Mouse (Mus musculus): ENCODE results near the gene Tiam1. TPM values are rescaled to one million over a fixed set of nuclear protein-coding genes. Genes with fewer than 3 reads are reported as not detected.

The Tiam1 gene
- polyA plus RNA-seq, 1 experiment from 2014 or later = 45.9 TPM

DNA sequence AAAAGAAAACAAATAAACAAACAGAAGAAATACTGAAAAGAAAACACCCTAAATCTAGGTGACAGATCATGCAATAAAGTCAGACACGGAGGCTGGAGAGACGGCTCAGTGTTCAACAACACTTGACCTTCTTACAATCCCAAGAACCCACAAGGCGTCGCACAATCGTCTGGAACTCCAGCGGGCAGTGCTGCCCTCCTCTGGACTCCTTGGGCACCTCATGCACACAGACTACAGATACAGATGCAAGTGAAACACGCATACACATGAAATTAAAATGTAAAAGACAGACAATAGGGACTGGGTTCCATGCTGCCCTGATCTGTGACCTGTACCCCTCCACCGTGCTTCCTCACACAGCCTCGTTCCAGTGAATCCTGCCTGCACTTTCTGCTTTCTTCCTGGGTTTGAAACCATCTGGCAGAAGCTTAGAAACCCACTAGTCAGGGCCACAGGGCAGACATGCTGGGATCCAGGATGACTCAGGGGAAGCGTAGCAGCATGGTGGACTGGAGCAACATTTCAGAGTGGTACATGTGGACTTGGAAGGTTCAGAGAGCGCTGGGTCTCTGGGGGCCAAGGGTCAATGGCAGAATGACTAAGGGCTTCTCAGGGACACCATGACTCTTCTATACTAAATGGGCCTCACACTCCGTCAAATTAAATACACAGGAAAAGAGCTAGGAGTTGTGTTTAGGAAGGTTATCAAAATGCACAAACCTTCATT, 240.8 kb downstream of the Tiam1 start:
- Histone ChIP-seq H3K4me2 (no peak overlapping the region), H3K27ac (no peak overlapping the region), H3K9ac (no peak overlapping the region), H3K4me3 (no peak overlapping the region), H3K36me3 (peaks cover 6% of the 10 kb centered on the region; the same call in 1 of the 2 replicates), H3K9me3 (no peaks in the 10 kb centered on the region), H3K4me1 (peaks cover 20% of the 10 kb centered on the region), H3K27me3 (no peaks in the 10 kb centered on the region)
- ATAC-seq (ENCODE audit: insufficient number of reproducible peaks, insufficient read depth, low FRiP score, low TSS enrichment, low read depth) = no peak
- 94% methylated on average over 12 of the region's 12 CpGs for WGBS

DNA sequence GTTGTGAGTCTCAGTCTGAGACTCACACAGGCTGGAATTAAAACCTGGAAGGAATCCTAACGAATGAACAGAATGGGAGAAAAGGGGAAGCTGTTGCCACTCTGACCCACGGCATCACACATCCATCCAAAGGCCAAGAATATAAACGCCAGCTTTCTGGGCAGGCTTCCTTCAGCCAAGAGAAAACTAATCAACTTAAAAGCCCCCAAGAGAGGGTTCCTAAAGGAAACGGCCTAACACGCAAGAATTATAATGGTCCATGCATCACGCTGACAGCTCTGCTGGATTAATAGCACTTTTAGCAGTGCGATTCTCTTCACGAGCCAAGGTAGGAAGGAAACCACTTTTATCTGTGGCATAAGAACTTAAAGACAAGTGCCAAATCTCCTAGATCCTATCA, 242.9 kb downstream of the Tiam1 start:
- peaks cover 12% of the 10 kb centered on the region for H3K4me1 ChIP-seq
- no peak overlapping the region for H3K4me2 ChIP-seq
- H3K27me3 ChIP-seq = no peaks in the 10 kb centered on the region
- no peak overlapping the region for H3K9ac ChIP-seq
- no peak for ATAC-seq (ENCODE audit: insufficient number of reproducible peaks, insufficient read depth, low FRiP score, low TSS enrichment, low read depth)
- H3K4me3 ChIP-seq = no peak overlapping the region
- peaks cover 18% of the 10 kb centered on the region for H3K36me3 ChIP-seq
- 68% methylated on average over 8 of the region's 8 CpGs for WGBS
- no peaks in the 10 kb centered on the region for H3K9me3 ChIP-seq
- H3K27ac ChIP-seq = no peak overlapping the region

DNA sequence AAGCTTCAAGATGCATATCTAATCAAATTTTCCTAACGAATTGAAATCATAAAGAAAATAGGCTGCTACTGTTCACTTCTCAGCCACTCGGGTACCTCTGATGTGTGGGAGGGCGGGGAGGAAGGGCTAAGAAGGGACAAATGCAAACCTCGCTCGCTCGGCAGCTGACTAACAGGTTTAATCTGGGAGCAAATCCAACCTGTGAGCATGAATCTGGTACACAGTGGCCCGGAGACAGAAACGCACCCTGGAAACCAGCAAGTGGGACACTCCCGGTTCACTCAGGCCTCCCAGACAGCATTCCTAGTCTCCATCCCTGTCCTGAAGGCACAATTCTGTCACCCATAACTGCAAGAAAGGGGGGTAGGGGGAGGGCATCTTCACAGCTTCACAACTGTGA, 244.4 kb downstream of the Tiam1 start:
- no peak for ATAC-seq (ENCODE audit: insufficient number of reproducible peaks, insufficient read depth, low FRiP score, low TSS enrichment, low read depth)

DNA sequence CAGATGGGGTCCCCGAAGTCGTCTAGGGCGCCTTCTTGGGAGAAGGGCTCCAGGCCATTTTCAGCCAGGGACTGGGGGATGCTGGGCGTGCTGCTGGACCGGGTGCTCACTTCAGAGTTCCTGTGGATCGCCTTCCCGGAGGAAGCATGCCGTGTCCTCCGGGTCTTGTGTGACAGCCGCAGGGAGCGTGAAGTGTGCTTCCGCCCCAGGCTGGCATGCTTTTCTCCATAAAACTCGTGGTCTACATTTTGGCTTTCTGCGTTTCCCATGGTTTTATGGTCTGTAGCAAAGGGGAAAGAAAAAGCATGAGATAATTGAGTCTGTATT, 245.3 kb downstream of the Tiam1 start:
- H3K36me3 ChIP-seq = peaks cover 23% of the 10 kb centered on the region
- ATAC-seq (ENCODE audit: insufficient number of reproducible peaks, insufficient read depth, low FRiP score, low TSS enrichment, low read depth) = no peak
- no peak overlapping the region for H3K4me2 ChIP-seq
- 86% methylated on average over 14 of the region's 14 CpGs for WGBS
- H3K27me3 ChIP-seq = no peaks in the 10 kb centered on the region
- H3K27ac ChIP-seq = no peak overlapping the region
- peaks cover 12% of the 10 kb centered on the region for H3K4me1 ChIP-seq
- H3K9ac ChIP-seq = no peak overlapping the region
- no peak overlapping the region for H3K4me3 ChIP-seq
- peaks cover 3% of the 10 kb centered on the region; the same call in 1 of the 2 replicates for H3K9me3 ChIP-seq

More for the DNA sequence above, 244.4 kb downstream of the Tiam1 start:
- WGBS = 46% methylated on average over 9 of the region's 9 CpGs
- Histone ChIP-seq H3K4me2 (no peak overlapping the region), H3K27ac (no peak overlapping the region), H3K27me3 (no peaks in the 10 kb centered on the region), H3K36me3 (peaks cover 18% of the 10 kb centered on the region), H3K4me1 (peaks cover 12% of the 10 kb centered on the region), H3K4me3 (no peak overlapping the region), H3K9me3 (no peaks in the 10 kb centered on the region), H3K9ac (no peak overlapping the region)

DNA sequence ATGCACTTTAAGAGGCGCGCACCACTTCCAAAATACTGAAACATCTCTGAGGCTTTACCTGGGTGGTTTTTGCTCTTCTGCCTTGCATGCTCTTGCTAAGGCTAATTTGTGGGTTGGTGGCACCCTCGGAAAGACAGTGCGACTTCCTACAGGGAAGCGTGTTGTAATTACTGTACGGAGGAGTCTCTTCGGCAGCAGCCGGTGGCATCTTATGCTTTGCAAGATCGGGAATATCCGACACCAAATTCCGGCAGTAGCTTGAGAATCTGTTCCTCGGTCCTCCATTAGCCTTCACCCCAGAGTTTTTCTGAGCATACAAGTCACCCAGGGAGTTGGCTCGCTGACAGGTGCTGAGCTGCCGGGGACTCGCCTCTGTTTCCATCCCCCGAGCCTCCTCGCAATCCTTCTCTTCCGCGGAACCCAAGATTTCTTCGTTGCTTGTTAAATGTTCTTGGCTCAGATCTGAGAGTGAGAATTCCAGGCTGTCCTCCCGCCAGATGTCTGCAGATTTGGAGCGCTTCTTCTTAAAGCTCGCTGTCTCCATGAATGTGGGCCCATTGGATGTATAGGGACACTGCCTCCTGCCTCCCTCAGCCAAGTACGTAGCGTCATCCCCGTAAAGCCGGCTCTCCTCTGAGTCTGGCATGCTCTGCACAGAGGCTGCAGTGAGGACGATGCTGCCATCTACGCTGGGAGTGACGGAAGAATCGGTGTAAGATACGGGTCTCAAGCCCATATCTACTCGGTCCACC, 245.8 kb downstream of the Tiam1 start:
- Histone ChIP-seq H3K9me3 (peaks cover 4% of the 10 kb centered on the region; the same call in 1 of the 2 replicates), H3K27ac (no peak overlapping the region), H3K4me2 (no peak overlapping the region), H3K9ac (no peak overlapping the region), H3K4me3 (no peak overlapping the region), H3K4me1 (peaks cover 12% of the 10 kb centered on the region), H3K27me3 (no peaks in the 10 kb centered on the region), H3K36me3 (peaks cover 23% of the 10 kb centered on the region)
- ATAC-seq (ENCODE audit: insufficient number of reproducible peaks, insufficient read depth, low FRiP score, low TSS enrichment, low read depth) = no peak
- 84% methylated on average over 33 of the region's 33 CpGs for WGBS

DNA sequence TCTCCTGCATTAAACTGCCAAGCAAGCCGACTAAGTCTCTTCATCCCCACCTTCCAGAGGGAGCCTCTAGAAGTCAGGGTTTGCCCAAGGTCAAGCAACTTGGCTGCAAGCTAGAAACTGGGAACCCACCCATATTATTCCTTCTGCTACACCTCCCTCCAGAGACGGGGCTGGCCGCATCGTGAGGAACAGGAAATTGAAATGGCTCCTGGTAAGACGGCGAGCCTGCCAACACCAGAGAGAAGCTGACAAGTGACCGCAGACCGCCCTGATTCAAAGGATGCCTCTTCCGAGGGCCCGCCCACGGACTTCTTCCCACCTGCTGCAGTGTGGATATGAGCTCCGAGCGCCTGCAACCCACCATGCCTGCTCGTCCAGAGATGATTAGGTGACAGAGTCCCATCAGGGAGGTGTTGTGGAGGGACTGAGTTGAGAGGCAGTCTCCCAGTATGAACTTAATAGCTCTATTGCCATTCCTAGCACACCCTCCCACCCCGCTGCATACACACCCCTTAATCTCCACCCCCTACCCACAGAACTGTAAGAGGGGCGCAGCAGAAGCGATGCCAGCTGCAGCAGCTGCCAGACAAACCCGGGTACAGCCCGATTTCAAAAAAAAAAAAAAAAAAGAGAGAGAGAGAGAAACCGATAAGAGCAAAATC, 246.6 kb downstream of the Tiam1 start:
- H3K27me3 ChIP-seq = no peaks in the 10 kb centered on the region
- no peak overlapping the region for H3K4me3 ChIP-seq
- 84% methylated on average over 20 of the region's 20 CpGs for WGBS
- no peak for ATAC-seq (ENCODE audit: insufficient number of reproducible peaks, insufficient read depth, low FRiP score, low TSS enrichment, low read depth)
- H3K4me2 ChIP-seq = no peak overlapping the region
- peaks cover 23% of the 10 kb centered on the region for H3K36me3 ChIP-seq
- H3K27ac ChIP-seq = no peak overlapping the region
- peaks cover 4% of the 10 kb centered on the region; the same call in 1 of the 2 replicates for H3K9me3 ChIP-seq
- H3K9ac ChIP-seq = no peak overlapping the region
- peaks cover 10% of the 10 kb centered on the region for H3K4me1 ChIP-seq

DNA sequence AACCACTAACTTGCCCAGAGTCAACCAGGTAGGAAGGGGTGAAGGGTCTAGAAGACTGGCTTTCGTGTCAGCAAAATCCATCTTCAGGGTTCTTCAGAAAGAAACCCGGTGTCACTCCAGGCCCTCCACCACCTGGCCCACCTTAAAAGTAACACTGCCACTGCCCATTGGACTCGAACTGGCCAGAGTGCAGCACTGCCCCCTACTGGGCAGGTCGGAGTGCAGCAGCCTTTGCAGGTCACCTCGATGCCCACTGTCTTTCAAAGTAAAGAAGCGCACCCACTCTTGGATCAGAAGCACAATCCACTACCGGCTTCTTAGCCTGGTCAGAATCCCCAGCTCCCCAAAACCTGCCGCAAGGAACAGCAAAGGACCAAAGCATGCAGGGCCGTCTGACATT, 247.2 kb downstream of the Tiam1 start:
- ATAC-seq (ENCODE audit: insufficient number of reproducible peaks, insufficient read depth, low FRiP score, low TSS enrichment, low read depth) = no peak

DNA sequence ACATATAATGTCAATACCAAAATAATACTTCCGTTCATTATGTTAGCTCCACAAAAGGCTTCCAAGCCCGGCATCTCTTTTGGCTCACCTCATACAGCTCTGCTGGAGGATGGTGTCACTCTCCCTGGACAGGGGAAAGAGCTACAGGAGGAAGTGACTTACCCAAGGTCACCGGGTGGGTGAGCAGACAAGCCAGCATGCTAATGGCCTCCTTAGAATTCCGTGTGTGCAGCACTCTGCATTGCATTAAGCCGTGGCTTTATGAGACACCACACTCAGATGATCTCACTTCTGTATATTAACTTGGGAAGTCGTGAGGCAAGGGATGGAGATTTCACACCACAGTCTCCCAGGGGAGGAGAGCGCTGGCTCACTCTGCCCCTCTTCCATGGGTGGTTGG, 248.3 kb downstream of the Tiam1 start:
- Histone ChIP-seq H3K9me3 (peaks cover 4% of the 10 kb centered on the region; the same call in 1 of the 2 replicates), H3K4me3 (no peak overlapping the region), H3K4me1 (peaks cover 17% of the 10 kb centered on the region), H3K27ac (no peak overlapping the region), H3K9ac (no peak overlapping the region), H3K27me3 (no peaks in the 10 kb centered on the region), H3K36me3 (peaks cover 23% of the 10 kb centered on the region), H3K4me2 (no peak overlapping the region)
- ATAC-seq (ENCODE audit: insufficient number of reproducible peaks, insufficient read depth, low FRiP score, low TSS enrichment, low read depth) = no peak
- WGBS = 77% methylated on average over 7 of the region's 7 CpGs

More for the DNA sequence above, 247.2 kb downstream of the Tiam1 start:
- H3K4me1 ChIP-seq = peaks cover 10% of the 10 kb centered on the region
- H3K9me3 ChIP-seq = peaks cover 4% of the 10 kb centered on the region; the same call in 1 of the 2 replicates
- no peak overlapping the region for H3K27ac ChIP-seq
- WGBS = 76% methylated on average over 9 of the region's 9 CpGs
- no peak overlapping the region for H3K4me3 ChIP-seq
- H3K9ac ChIP-seq = no peak overlapping the region
- no peak overlapping the region for H3K4me2 ChIP-seq
- peaks cover 23% of the 10 kb centered on the region for H3K36me3 ChIP-seq
- no peaks in the 10 kb centered on the region for H3K27me3 ChIP-seq

DNA sequence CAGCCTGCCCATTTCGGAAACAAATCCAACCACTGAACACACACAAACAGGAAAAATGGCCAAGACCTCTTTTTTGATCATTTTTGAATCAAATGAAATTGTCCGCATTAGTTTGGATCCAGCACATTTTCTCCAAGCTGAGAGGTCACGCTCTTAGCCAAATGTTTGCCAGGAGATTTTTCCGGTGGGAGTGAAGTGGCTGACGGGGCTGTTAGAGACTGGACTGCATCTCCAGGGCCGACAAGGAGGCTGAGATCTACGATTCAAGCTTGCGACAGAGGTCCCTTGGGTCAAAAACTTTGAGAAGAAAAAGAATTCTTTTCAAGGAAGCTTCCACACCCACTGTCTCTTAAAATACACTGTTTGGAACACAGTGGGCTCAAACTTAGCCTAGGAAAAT, 248.8 kb downstream of the Tiam1 start:
- no peak for ATAC-seq (ENCODE audit: insufficient number of reproducible peaks, insufficient read depth, low FRiP score, low TSS enrichment, low read depth)
- no peak overlapping the region for H3K9ac ChIP-seq
- no peak overlapping the region for H3K4me2 ChIP-seq
- peaks cover 22% of the 10 kb centered on the region for H3K4me1 ChIP-seq
- no peak overlapping the region for H3K27ac ChIP-seq
- peaks cover 4% of the 10 kb centered on the region; the same call in 1 of the 2 replicates for H3K9me3 ChIP-seq
- H3K27me3 ChIP-seq = no peaks in the 10 kb centered on the region
- WGBS = 75% methylated on average over 8 of the region's 8 CpGs
- H3K4me3 ChIP-seq = no peak overlapping the region
- peaks cover 23% of the 10 kb centered on the region for H3K36me3 ChIP-seq

DNA sequence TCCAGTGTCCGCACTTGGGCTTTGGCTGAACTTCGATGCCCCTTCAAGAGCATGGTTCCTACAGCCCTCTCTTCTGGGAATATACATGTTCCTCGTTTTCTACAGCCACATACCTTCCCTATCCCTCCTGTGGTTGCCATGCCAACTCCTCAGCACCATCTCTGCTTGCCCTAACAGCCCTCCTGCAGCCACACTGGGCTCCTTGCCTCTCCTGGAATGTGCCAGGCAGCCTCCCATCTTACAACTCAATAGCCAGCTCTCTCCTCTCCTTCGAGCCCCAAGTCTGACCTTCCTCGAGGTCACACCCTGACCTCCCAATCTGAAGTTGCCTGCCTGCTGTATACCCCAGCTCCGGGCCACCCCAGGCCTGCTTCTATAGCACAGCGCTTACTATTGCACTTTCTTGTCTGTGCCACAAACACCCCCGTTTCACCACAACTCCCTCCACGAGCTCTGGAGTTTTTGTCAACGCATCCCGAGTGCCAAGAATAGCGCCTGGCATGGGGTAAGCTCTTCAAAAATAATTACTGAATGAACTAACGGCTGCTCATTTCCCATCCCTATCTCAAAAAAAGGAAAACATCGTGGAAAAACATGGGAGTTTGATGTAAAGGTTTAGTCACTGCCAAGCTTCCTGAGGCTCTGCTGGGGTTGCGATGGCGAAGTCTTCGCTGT, 252.9 kb downstream of the Tiam1 start:
- peaks cover 10% of the 10 kb centered on the region; the same call in 1 of the 2 replicates for H3K36me3 ChIP-seq
- H3K9me3 ChIP-seq = peaks cover 4% of the 10 kb centered on the region; the same call in 1 of the 2 replicates
- WGBS = 79% methylated on average over 17 of the region's 17 CpGs
- no peak for ATAC-seq (ENCODE audit: insufficient number of reproducible peaks, insufficient read depth, low FRiP score, low TSS enrichment, low read depth)
- no peak overlapping the region for H3K4me2 ChIP-seq
- no peak overlapping the region for H3K27ac ChIP-seq
- peaks cover 17% of the 10 kb centered on the region for H3K4me1 ChIP-seq
- no peak overlapping the region for H3K4me3 ChIP-seq
- H3K9ac ChIP-seq = no peak overlapping the region
- no peaks in the 10 kb centered on the region for H3K27me3 ChIP-seq

DNA sequence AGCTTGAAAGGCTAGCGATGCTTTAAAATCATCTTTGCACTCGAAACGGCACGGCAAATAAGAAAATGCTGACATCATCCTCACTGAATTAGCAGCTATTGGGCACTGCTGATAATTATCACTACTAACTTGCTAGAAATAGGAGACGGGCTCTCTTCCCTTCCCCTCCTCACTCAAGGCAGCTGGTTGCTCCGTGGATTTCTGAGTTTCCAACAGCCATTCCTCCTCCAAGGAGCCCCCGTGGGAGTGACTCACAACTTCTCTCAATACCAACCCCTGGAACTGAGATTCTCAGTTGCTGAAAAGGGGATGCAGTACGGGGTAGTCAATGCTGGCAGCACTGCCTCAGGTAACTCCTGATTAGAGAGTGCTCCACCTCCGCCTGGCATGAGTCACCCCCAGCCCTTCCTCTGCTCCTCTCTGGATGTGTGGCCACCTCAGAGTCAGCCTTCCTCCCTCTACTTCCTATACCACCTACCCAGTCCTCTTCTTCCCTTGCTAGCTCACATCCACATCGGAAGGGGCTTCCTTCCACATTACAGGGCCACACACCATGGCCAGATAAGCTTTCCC, 253.6 kb downstream of the Tiam1 start:
- H3K4me1 ChIP-seq = peaks cover 17% of the 10 kb centered on the region
- no peaks in the 10 kb centered on the region for H3K27me3 ChIP-seq
- H3K4me2 ChIP-seq = no peak overlapping the region
- no peak overlapping the region for H3K4me3 ChIP-seq
- 65% methylated on average over 10 of the region's 10 CpGs for WGBS
- H3K9me3 ChIP-seq = peaks cover 4% of the 10 kb centered on the region; the same call in 1 of the 2 replicates
- no peak overlapping the region for H3K9ac ChIP-seq
- no peak overlapping the region for H3K27ac ChIP-seq
- H3K36me3 ChIP-seq = peaks cover 10% of the 10 kb centered on the region; the same call in 1 of the 2 replicates
- ATAC-seq (ENCODE audit: insufficient number of reproducible peaks, insufficient read depth, low FRiP score, low TSS enrichment, low read depth) = no peak

All from embryonic facial prominence, embryonic 13.5 days (tissue).